Mouse (Mus musculus) c-Kit-negative CD71-positive TER-119-positive erythroid progenitor cells, embryonic 14.5 days (primary cell): Measurements from ENCODE around the gene Pan3.

Experiments used
- DNase-seq: peaks from one replicate; pipeline ENCODE4 v3.0.0-alpha.2; 2013; ENCODE audit warnings: low read depth, low spot score

Gene Pan3

DNA sequence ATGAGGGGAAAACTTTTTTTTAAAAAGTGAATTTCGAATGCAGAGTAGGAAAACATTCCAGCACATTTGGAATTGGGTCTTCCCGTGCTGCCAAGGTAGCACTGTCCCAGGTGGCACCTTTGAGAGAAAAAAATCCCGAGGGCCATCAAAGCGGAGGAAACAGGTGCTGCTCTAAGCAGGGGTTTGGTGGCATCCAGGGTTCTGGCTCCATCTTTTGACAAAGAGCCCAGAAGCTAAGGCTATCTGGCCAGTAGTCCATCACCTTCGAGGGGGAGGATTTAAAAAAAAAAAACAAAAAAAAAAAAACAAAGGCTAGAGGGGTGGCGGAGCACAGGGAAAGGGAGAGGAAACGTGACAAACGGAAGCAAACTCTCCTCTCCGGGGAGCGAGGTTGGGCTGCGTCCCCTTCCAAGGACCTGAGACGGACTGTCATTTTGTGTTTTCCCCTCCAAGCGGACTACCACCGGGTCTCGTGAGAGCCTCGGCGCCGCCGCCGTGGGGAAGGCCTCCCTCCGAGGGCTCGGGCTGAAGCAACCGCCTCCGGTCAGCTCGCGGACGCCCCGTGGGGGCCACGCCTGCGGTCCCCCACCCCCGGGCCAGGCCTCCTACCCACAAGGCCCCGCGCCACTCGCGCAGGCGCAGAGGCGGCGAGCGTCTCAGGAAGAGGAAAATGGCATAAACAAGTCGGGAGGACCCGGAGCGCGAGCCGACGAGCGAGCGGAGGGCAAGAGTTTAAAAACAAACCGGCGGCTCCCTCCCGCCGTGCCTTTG is at the start of gene Pan3:
Gene Pan3, plus strand, starts transcription at position 627 of the 771 bp plus-strand sequence.
- DNase-seq, result peak; percentile 89

DNA sequence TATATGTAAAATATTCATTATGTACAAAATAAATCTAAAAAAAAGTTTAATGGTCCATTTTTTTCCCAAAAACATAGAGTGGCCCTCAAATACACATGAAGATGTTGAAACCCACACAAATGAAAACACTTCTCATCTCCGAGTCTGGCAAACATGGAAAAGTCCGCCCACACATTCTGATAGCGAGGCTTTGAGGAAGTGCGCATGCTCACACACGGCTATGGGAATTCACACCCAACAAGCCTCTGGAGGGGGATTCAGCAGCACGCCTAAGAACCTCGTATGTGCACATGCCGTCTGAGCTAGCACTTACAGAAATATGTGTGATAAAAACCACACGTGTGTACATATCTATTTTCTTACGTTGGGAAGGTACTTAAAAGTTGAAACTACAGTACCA is 48.6 kb upstream of the Pan3 start:
- DNase-seq, result peak; percentile 27

DNA sequence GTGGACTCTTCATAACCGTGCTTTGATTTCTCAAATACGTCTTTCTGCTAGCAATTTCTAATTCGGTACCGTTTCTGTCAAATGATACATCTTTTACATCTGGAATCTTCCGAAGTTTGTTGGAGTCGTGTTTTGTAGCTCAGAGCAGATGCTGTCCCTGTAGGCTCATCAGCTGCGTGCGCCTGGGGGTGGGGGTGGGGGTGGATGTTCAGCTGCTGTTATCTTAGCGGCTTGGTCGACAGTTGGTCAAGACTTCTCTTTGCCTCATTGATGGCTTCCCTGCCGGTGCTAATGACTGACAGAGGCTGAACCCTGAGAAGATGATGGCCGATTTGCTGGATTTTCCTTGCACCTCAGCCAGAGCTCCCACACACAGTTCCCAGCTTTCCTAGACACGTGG is 43.1 kb upstream of the Pan3 start:
- DNase-seq, result no peak

DNA sequence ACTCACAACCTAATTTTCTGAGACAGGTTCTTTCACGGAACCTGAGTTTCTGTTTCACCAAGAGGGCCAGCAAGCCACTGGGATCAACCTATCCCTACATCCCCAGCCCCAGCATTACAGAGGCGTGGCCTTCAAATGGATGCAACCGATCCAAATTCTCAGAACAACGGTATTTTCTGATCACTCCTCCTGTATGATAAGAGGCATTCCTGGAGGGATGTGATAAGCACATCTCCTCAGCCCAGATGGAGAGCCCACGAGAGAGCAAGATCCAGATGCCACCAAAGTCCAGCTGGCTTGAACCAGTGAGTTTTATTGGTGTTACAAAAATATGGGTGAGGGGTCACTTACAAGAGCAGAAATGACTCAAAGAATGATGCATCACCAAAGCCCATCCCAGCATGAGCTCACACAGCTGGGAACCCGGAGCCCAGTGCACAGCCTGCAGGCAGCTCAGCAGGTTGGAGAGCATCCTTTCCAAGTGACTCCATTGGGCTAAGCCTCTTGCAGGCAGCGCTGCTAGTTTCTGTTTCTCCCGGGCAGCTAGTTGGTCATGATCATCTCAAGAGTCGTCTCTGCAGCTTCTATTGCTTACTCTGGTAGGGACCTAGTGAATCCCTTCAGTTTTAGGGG is 41.5 kb upstream of the Pan3 start:
- peak; percentile 53 for DNase-seq

DNA sequence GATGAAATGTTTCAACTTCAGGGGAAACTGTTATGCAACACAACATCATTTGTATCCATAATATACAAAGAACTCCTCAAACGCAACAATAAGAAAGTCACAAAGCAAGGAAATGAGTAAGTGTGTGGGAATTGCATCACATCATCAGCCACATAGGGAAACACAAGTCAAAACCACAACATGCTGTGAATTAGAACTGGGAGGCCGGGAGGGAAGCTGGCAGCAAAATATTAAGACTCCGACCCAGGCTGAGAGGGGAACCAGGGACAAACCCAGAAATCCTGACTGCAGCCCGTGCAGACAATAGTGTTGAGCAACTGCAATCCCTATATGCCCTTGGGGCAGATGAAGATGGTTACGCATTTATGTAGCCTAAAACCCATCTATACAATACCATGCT is 40.9 kb upstream of the Pan3 start:
- DNase-seq, result no peak

DNA sequence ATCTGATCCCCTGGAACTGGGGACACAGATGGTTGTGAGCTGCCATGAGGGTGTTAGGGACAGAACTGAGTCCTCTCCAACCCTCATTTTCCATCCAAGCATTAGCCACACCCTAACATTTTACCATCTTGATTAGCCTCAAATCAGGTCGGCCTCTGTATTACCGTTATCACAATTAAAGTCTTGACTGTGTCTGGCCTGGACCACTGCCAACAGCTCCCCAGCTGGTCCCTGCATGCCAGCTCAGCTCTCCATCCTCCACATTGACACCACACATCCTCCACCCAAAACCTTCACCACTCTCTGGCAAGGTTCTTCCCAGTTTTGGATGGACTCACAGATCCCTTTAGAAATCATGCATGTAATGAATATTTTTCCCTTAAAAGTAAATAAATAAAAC is 39.2 kb upstream of the Pan3 start:
- no peak for DNase-seq

DNA sequence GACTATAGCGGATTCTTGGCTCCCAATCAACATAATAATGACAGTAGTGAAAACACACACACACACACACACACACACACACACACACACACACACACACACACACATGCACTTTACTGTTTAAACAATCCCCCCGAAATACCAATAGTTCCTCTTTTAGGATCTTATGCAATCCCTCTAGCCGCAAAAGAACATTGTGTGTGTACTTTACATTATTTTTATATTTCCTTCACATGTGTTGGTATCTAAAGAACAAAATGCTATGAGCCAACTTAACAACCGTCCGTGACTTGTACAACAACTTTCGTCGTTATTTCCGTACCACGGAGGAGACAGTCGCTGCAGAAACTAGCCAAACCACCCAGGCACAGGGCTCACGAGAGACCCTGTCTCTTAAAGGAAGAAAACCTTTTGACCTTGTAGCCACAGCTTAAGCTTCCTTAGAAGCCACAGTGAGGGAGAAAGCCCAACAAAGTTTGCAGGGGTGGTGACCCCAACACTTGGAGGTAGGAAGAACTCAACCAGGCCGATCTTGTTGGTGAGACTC is 37.2 kb upstream of the Pan3 start:
- no peak for DNase-seq

DNA sequence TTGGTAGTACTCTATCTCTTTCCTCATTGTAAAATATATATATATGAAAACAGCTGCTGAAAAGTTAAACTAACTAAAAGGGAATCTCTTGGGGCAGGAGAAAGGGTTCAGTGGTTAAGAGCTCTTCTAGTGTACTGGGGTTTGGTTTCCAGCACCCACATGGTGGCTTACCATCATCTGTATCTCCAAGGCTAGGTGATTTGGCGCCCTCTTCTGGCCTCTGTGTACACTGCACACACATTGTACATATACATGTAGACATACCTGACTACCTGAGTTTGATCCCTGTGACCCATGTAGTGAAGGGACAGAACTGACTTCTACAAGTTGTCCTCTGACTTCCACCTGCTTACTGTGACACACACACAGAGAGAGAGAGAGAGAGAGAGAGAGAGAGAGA is 34.9 kb upstream of the Pan3 start:
- DNase-seq, result no peak

DNA sequence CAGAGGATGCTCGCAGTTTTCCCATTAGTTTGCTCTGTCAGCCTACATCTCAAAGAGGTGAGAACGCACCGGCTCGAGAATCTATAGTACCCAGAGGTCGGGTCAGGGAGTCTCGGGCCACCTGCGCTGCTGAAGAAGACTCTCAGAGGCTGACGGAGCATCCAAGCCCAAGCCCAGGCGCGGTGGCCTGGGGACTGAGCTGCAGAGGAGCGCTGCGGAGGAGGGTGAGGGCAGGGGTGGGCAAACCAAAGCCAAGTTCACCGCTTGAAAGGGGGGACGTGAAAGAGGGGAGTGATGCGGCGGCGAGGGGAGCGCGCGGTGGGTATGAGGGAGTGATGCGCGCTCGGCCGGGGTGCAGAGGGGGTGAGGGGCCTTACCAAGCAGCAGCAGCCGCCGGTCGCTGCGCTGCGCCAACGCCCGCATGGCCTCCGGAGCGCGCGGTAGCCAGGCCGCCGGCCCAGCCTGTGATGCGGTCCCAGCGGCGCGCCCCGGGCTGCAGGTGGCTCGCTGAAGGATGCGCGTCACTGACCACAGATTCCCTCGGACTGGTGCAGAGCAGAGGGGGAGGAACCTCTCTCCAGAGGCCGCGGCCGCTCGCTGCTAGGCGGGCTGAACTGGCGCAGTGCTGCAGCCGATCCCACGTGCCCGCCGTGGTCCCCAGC is 30.0 kb upstream of the Pan3 start, which contains the start of gene Flt3:
Gene Flt3, minus strand, starts transcription at position 647 of the 662 bp plus-strand sequence.
- DNase-seq, result no peak

DNA sequence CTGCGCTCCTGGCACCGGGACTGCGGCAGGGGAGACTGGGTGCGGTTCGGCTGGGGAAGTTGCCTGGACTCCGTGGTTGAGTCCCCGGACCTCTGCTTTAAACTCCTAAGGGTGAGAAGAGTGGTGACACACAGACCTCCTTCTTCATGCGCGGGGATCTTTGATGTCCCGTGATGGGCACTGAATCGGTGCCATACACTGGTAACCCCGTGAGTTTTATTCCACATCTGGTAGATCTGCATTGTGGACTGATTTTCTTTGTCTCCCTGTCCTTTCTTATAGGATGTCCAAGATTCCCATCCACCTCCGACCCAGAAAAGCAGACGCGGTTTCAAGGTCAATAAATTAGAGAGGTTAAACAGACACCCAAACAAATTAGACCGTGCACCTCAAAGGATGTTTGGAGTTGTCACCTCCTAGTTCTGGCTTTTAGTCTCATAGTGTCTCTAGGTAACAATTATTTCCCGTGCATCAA is 29.4 kb upstream of the Pan3 start:
- DNase-seq, result no peak

DNA sequence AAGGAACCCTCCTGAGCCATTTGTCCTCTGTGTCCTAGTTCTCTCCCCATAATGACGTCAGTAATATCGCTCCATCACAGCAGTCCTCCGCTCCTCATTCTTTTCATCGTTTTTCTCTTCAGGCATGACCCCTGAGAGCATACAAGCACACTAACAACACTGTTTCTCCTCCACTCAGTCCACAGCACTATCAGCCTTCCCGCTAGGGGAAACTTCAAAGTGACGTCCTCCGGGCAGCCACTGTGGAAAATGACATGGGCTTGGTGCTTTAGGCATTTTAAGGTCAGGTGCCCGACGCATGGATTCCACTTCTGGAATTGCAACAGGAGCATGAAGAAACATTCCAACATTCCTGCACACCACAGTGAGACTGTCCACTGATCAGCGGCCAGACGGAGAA is 28.9 kb upstream of the Pan3 start:
- no peak for DNase-seq

DNA sequence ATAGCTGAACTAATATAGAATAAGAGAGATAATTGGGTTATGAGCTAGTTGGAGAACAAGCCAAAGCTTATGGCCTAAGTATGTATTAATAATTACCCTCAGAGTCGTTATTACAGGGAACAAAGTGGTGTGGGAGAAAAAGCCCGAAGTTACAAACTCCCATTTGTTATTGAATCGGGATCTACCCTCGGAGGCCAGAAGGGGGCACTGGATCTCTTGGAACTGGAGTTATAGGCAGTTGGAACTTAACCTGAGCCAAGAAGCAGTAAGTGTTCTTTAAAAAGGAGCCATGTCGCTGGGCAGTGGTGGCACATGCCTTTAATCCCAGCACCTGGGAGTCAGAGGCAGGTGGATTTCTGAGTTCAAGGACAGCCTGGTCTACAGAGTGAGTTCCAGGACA is 27.5 kb upstream of the Pan3 start:
- no peak for DNase-seq

DNA sequence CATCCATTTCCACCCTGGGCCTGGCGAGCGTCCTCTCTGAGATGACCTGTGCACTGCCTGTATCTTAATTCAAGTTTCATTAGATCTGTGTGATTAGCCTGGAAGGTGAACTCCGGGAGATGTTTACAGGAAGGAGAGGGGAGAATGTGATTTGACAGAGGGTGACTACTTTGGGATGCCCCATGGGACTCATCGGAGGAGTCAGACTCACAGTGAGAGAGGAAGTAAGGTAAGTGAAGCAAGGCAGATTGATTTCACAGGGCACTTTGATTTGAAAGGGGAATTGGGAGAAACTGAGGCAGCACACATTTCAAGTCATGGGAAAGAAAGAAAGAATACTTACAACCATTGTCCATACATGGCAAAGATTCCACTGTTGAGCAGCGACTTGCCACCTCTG is 23.8 kb upstream of the Pan3 start:
- DNase-seq, result no peak

DNA sequence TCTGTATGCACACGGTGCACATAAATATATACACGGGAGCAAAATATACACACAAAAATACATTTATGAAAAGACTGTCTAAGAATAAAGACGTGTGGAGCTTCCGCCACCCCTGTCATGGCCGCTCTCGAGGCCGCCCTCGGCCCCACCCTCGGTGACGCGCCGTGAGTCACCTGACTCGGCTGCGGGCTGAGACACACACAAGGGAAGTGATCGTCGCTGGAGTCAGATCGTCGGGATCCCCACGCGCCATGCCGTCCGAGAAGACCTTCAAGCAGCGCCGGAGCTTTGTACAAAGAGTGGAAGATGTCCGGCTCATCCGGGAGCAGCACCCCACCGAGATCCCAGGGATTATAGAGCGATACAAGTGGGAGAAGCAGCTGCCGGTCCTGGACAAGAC is 21.2 kb upstream of the Pan3 start:
- DNase-seq, result no peak

DNA sequence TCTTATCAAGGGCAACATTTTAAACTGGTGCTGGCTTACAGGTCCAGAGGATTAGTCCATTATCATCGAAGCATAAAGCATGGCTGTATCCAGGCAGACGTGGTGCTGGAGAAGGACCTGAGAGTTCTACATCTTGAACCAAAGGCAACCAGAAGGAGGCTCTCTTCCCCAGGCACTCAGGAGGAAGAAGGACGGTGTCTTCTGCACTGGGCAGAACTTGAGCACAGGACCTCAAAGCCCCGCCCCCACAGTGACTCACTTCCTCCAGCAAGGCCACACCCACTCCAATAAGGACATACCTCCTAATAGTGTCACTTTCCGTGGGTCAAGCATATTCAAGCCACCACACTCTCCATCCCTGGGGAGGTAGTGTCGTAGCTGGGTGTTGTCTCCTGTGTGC is 19.4 kb upstream of the Pan3 start:
- no peak for DNase-seq

DNA sequence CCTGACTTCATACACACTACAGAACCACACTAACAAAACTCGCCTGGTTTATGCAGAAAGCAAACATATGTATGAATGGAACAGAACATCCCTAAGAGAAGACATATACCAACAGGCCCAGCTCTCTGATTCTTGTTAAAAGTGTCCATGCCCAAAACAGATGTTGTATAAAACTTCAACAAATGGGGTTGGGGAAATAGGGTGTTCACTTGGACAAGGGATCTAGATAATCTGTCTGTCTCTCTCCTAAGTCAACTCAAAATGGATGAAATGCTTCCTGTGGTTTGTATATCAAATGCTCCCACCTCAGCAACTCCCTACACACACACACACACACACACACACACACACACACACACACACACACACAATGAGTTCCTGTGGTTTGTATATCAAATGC is 12.0 kb upstream of the Pan3 start:
- no peak for DNase-seq

DNA sequence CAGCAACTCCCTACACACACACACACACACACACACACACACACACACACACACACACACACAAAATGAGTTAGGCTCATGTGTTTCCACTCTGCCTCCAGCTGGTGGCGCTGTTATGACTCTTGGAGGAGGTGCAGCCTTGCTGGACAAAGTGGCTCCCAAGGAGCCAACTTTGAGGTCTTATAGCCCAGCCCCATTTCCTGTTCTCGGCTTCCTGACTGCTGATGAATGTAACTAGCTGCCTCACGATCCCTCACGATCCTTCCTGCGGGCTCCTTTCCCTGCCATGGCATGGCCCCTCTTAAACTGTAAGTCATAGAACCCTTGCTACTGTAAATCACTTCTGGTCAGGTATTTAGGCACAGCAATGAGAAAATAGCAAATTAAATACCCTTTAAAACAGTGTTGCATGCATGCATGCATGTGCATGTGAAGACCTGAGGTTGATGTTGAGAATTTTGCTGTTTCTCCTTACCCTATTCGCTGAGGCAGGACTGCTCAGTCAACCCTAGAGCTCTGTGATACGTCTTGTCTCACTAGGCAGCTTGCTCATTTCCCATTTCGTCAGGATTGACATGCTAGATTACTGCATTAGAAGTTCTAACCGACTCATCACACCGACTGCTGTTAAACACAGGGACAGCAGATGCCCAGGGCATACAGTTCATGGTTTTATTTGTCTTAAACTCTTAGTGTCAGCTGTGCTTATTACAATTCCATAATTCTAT is 11.4 kb upstream of the Pan3 start:
- no peak for DNase-seq

DNA sequence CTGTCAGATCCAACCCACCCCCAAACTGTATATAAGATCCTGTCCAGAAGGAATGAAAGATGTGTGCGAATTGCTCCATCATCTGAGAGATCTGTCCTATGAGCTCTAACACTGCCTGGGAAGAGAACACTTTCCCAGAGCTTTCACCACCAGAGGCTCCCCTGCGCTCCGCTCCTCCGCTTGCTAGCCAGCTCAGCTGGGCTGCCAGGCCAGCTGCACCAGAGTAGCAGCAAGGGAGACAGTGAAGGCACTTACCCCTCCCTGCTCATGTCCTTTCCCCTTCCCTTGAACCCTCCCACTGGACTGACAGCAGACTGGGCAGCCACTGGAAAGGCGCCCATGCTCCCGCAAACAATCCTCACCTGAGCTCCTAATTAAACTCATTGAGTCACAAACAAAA is 6.3 kb upstream of the Pan3 start:
- no peak for DNase-seq

DNA sequence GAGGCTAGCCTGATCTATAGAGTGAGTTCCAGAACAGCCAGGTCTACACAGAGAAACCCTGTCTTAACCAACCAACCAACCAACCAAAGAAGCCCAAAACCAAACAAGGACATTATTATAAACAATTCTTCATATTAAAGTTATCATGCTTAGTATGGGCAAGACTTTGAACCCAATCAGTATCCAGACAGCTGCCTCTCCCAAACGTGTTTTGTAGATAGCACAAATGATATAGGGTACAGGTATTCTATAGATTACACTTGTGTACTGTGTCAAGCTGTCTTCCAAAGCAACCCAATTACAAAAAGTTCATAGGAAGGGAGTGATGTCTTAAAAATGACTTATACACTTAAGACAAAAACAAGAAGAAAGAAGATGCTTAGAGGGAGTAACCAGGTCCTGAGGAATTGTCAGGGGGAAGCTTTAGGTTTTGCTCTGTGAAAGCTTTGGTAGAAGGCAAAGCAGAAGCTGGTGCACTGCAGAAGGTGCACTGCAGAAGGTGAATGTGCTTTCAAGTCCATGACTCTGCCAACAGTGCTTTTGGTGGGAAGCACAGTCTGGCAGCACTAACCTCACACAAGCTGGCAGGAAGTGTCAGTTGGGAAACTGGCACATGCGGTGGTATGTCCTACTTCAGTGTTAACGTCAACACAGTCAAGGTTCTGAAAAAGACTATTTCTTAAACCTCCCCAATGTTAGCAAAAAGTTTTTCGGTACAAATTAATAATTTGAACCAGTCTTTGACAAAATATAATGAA is 3.7 kb upstream of the Pan3 start:
- DNase-seq, result no peak

DNA sequence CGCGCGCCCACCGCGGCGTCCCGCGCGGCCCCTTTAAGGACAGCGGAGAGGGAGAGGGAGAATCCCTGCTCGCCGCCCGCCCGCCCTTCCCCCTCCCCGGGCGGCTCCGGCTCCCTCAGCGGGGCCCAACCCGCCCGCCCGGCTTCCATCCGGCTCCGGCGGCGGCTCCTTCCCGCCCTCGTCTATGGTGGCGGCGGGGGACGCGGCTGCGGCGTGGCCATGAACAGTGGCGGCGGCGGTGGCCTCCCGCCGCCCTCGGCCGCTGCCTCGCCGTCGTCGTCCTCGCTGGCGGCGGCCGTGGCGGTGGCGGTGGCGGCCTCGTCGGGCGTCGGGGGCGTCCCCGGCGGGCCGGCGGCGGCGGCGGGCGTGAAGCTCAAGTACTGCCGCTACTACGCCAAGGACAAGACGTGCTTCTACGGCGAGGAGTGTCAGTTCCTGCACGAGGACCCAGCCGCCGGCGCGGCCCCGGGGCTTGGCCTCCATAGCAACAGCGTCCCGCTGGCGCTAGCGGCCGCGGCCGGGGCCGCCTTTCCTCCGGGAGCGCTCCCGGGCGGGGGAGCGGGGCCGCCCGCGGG is 487 bp downstream of the Pan3 start:
- peak; percentile 34 for DNase-seq
